Mouse (Mus musculus): ENCODE measurements at regions not wholly inside any gene's neighbourhood (a gene's known extent, or its start where the extent isn't known, plus 50 kb on each side); places are given as distances from the start of the nearest gene placed in this dataset.

GRCm38 (mm10) chr17:10025212-10025611 is 294.4 kb downstream of the Qk start:
- intact Hi-C loops (cut with DNase I): no loop called here
- no peak for DNase-seq (ENCODE audit: low spot score in 2 of 2)

GRCm38 (mm10) chr17:10024323-10024722 is 295.3 kb downstream of the Qk start:
- no peak for DNase-seq (ENCODE audit: low spot score in 2 of 2)
- intact Hi-C loops (cut with DNase I): no loop called here

- DNase-seq (ENCODE audit: low spot score in 2 of 2): no peak
- intact Hi-C loops (cut with DNase I): no loop called here
These were observed 307.5 kb downstream of the Qk start for GRCm38 (mm10) chr17:10012161-10012560.

- no peak for DNase-seq (ENCODE audit: low spot score in 2 of 2)
- intact Hi-C loops (cut with DNase I): no loop called here
These were observed 307.9 kb downstream of the Qk start for GRCm38 (mm10) chr17:10011728-10012127.

- intact Hi-C loops (cut with DNase I): no loop called here
- DNase-seq (ENCODE audit: low spot score in 2 of 2): peak; percentile 19 to 50
These were observed 318.5 kb downstream of the Qk start for GRCm38 (mm10) chr17:10001071-10001591.

GRCm38 (mm10) chr17:9995321-9995720 is 324.3 kb downstream of the Qk start:
- intact Hi-C loops (cut with DNase I): no loop called here
- no peak for DNase-seq (ENCODE audit: low spot score in 2 of 2)

GRCm38 (mm10) chr17:9990744-9991143 is 321.2 kb upstream of the Pabpc6 start:
- peak in 1 of 2 experiments; percentile 18 for DNase-seq (ENCODE audit: low spot score in 2 of 2)
- intact Hi-C loops (cut with DNase I): no loop called here

- DNase-seq (ENCODE audit: low spot score in 2 of 2): no peak
- intact Hi-C loops (cut with DNase I): no loop called here
These were observed 311.8 kb upstream of the Pabpc6 start for GRCm38 (mm10) chr17:9981273-9981672.

GRCm38 (mm10) chr17:9976866-9977421 is 307.4 kb upstream of the Pabpc6 start:
- intact Hi-C loops (cut with DNase I): no loop called here

GRCm38 (mm10) chr17:9975995-9976394 is 306.5 kb upstream of the Pabpc6 start:
- intact Hi-C loops (cut with DNase I): no loop called here
- DNase-seq (ENCODE audit: low spot score in 2 of 2): peak in 1 of 2 experiments; percentile 20

More at GRCm38 (mm10) chr17:9976866-9977421, 307.4 kb upstream of the Pabpc6 start:
- DNase-seq (ENCODE audit: low spot score in 2 of 2): no peak

GRCm38 (mm10) chr17:9975153-9975552 is 305.6 kb upstream of the Pabpc6 start:
- intact Hi-C loops (cut with DNase I): no loop called here
- DNase-seq (ENCODE audit: low spot score in 2 of 2): no peak

GRCm38 (mm10) chr17:9967988-9968387 is 298.5 kb upstream of the Pabpc6 start:
- no peak for DNase-seq (ENCODE audit: low spot score in 2 of 2)
- intact Hi-C loops (cut with DNase I): no loop called here

- DNase-seq (ENCODE audit: low spot score in 2 of 2): no peak
- intact Hi-C loops (cut with DNase I): no loop called here
These were observed 293.4 kb upstream of the Pabpc6 start for GRCm38 (mm10) chr17:9962893-9963436.

- intact Hi-C loops (cut with DNase I): no loop called here
- no peak for DNase-seq (ENCODE audit: low spot score in 2 of 2)
These were observed 279.6 kb upstream of the Pabpc6 start for GRCm38 (mm10) chr17:9948985-9949667.

GRCm38 (mm10) chr17:9947609-9948008 is 278.1 kb upstream of the Pabpc6 start:
- intact Hi-C loops (cut with DNase I): no loop called here
- DNase-seq (ENCODE audit: low spot score in 2 of 2): no peak

- intact Hi-C loops (cut with DNase I): no loop called here
- DNase-seq (ENCODE audit: low spot score in 2 of 2): no peak
These were observed 275.0 kb upstream of the Pabpc6 start for GRCm38 (mm10) chr17:9944513-9944912.

- no peak for DNase-seq (ENCODE audit: low spot score in 2 of 2)
- intact Hi-C loops (cut with DNase I): no loop called here
These were observed 272.7 kb upstream of the Pabpc6 start for GRCm38 (mm10) chr17:9942171-9942570.

GRCm38 (mm10) chr17:9939576-9939975 is 270.1 kb upstream of the Pabpc6 start:
- DNase-seq (ENCODE audit: low spot score in 2 of 2): no peak
- intact Hi-C loops (cut with DNase I): no loop called here

- DNase-seq (ENCODE audit: low spot score in 2 of 2): no peak
- intact Hi-C loops (cut with DNase I): no loop called here
These were observed 268.9 kb upstream of the Pabpc6 start for GRCm38 (mm10) chr17:9938426-9938825.

- intact Hi-C loops (cut with DNase I): no loop called here
- DNase-seq (ENCODE audit: low spot score in 2 of 2): no peak
These were observed 267.7 kb upstream of the Pabpc6 start for GRCm38 (mm10) chr17:9937211-9937610.

- DNase-seq (ENCODE audit: low spot score in 2 of 2): no peak
- intact Hi-C loops (cut with DNase I): no loop called here
These were observed 262.7 kb upstream of the Pabpc6 start for GRCm38 (mm10) chr17:9932186-9932585.
